Mouse (Mus musculus) frontal cortex, adult (tissue): Measurements from ENCODE around the gene Cpm.

Experiments used
- ATAC-seq: cut with Nextera tagmentation; 2 replicates; pipeline ENCODE4 v1.9.2; 2017; ENCODE audit warnings: mild to moderate bottlenecking, moderate library complexity, mixed read lengths; ENCODE audit not compliant: low TSS enrichment

The Cpm gene

DNA sequence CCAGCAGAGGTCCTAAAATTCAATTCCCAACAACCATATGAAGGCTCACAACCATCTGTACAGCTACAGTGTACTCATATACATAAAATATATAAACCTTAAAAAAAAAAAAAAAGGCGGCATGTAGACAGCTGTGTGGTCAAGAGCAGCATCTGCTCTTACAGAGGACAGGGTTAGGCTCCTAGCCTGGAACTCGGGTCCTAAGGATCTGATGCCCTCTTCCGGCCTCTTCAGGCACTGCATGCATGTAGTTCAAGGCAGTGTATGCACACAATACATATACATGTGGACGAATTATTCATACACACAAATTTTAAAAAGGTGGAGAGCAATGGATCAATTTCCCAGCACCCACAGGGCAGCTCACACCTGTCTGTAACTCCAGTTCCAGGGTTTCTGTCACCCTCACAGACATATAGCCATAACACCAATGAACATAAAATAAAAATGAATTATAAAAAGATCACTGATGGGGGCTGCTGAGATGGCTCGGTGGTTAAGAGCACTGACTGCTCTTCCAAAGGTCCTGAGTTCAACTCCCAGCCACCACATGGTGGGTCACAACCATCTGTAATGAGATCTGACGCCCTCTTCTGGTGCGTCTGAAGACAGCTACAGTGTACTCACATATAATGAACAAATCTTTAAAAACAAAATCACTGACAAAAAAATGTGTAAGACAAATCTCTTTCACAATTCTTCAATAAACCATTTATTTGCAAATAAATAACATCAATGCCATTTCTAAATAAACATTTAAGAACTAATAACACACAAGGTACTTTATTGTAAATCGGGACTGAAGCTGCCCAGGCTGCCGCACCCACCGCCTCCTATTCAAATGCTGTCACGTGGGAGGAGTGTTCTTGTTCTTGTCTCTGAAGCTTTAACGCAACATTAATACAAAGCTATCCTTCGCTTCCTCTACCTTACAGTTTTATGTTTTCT is 59.2 kb downstream of the Cpm start:
- ATAC-seq: no peak

DNA sequence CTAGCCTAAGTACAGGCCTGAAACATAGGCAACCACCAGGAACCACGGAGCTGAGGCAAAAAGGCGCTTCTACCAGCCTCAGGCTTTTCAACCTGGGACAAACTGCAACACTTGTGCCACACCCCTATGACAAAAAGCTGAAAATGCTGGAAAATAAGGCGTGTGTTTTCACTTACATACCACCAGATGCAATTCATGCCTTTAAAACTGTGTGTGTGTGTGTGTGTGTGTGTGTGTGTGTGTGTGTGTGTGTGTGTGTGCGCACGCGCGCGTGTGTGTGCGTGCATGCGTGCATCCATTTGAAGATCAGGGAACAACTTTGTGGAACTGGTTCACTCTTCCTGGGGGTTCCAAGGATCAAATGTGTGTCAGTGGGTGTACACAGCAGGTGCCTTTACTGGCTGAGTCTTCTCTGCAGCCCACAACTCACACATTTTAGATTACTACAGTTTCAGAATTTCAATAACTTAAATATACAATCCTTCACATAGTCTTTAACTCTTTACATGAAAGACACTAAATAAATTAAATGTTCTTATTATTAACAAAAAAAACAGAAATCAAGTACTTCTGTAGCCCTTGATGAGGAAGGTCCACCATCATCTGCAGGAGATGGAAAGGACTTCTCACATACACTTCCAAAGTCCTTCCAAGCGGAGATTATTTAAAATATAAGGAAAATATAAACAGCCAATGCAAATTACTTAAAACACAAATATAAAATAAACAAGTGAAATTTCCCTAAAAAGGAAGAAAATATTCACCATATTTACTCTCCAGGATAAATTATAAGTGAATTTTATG is 60.2 kb downstream of the Cpm start:
- ATAC-seq: no peak

DNA sequence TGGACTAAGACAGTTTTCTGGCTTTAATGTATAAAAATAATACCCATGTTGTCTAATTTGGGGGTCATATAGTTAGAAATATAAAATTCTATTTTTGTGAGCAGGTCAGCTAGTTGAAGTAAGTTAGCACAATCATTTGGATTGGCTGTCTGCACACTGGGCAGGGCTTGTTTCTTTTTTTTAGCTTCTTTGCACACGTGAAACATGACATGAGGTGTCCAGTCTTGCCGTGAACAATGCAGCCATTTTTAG is 60.7 kb downstream of the Cpm start:
- ATAC-seq: no peak

DNA sequence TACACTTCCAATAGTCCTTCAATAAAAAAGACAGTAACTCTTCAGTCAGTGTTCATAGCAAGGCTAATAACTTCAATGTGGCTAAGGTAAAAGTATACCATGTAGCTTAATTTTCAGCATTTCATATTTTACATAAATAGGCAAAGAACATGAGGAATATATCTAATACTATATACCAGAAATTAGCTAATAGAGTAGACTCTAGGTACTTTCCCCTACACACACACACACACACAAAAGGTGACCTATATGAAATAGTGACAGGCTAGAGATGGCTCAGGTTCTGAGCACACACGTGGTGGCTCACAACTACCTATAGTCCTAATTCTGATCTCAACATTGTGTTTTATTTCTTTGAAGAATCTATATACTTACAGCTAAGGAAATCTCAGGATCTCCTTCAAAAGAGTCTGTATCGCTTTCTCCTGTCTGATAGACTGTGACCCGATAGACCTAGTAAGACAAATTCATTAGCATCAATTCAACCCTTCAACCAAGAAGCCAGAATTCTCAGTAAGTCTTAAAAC is 61.5 kb downstream of the Cpm start:
- no peak for ATAC-seq

DNA sequence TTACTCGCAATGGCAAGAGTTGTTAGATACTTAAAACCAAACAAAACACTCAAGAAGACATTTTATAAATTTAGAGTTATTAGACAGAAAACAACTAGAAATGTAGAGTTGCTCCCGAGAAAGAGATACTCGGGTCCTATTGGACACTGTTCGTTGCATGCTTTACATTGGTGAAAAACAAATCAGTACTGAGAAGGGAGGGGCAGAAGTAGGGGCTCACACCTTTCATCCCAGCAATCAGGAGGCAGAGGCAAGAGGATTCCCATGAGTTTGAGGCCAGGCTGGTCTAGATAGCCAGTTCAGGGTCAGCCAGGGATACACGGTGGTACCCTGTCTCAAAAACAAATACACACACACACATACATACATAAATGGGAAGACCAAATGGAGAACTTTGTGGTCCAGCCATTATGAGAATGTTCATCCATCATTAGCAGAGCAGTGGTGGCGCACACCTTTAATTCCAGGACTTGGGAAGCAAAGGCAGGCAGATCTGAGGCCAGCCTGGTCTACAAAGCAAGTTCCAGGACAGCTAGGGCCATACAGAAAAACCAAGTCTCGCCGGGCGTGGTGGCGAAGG is 62.2 kb downstream of the Cpm start:
- no peak for ATAC-seq

DNA sequence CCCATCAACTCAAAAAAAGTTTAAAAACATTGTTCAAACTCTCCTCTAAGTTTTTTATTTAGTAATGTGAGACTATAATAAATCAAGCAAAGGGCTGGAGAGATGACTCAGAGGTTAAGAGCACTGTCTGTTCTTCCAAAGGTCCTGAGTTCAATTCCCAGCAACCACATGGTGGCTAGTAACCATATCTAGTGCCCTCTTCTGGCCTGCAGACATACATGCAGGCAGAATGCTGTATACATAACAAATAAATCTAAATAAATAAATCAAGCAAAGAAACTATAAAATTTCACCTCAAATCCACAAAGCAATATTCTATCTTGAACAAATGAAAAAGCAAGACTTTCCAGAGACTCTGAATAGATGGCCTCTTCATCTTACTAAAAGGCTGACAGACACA is 62.9 kb downstream of the Cpm start:
- ATAC-seq: no peak

DNA sequence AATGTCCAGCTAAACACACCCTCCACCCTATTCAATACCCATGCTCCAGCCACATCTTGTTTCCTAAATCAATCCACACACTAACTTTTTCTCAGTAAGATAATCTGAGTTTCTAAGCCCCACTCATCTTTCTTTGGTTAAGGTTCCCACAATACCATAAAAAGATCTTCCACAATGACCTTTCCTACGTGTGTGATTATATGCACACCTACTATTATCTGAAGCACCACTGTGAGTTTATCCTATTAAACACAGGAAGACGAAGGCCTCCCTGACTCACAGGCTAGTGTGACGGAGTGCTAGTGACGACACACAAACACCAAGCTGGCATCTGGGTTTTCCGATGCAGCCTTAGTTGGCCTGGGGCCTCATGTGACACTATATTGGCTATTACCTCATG is 63.7 kb downstream of the Cpm start:
- no peak for ATAC-seq

DNA sequence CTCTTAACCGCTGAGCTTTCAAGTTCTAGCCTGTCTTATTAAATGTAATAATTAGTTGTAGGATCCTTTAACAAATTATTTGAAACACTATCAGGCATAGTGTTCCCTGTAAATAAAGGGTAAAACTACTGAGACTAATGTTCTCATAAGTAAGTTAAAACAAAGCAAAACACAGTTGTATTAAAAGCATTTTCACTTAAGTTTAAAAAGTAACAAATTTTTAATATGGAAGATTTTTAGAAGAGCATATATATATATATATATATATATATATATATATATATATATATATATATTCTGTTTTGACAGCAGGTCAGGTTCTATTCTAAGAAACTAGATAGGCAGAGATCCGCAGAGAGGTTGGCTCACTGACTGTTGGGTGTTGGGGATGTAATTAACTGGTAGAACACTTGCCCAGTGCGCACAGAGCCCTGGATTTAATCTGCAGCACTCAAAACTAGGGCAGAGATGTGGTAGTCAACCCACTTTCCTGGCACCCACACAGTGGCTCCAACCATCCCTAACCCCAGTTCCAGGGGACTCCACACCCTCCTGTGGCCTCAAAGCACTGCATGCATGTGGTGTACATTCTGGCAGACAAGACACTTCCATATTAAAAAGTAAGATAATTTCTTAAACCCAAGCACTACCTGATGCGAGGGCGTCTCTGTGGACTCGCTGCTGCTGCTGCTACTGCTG is 65.1 kb downstream of the Cpm start:
- peak; percentile 73 for ATAC-seq

DNA sequence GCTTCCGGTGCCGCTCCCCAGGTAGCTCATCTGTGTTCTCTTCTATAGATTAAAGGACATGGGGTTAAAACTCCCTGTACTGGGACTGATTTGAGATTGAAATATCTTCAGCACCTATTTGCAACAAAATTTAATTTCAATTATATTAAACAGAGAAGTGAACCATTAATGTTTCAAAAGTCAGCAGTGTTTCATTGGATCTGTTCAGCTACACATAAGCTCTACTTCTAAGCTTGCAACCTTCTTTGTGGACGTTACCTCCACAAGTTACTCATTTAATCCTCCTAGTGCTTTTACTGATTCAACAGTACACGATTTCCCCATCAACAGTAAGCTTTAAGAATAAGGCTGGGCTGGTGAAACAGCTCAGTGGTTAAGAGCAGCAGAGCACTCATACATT is 65.7 kb downstream of the Cpm start:
- ATAC-seq: no peak

DNA sequence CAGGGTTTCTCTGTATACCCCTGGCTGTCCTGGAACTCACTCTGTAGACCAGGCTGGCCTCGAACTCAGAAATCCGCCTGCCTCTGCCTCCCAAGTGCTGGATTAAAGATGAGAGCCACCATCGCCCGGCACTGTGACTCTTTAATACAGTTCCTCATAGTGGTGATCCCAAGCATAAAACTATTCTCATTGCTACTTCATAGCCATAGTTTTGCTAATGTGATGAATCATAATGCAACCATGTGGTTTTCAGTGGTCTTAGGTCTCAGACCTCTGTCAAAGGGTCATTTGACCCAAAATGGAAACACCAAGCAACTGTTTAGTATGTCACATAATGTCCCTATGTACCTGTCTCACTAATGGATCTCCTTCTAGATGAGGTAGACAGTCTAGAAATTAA is 66.3 kb downstream of the Cpm start:
- ATAC-seq: no peak

DNA sequence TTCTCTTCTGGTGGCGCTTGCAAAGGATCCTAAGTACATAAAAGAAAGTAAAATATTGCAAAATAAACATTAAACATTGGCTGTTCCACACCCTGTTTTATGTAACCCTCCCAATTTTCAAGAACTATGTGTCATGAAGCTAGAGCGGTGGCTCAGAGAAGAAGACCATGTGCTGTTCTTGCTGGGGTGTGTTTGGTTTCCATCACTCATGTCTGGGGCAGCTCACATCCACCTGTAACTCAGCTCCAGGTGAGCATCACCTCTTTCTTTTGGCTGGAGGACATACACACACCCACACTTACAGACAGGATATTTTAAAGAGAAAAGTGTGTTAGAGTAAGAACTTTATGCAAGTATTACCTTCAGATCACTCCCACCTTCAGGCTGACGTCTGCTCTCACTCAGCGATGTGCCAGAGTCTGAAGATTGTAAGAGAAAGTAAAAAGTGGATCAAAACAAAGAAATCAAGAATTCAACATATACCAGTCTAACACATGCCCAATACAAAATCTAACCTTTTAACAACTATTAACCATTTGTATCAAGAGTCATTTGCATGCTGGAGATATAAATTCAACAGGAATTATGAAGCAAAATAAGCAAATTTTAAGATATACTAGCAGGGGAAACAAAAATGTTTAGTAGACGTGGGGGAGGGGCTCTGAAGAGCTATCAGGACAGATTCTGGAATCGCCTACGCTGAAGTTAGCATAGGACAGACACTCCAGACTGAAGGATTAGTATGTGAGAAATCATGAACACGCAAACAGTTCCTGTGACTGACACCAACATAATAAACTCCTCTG is 66.9 kb downstream of the Cpm start:
- ATAC-seq: no peak

DNA sequence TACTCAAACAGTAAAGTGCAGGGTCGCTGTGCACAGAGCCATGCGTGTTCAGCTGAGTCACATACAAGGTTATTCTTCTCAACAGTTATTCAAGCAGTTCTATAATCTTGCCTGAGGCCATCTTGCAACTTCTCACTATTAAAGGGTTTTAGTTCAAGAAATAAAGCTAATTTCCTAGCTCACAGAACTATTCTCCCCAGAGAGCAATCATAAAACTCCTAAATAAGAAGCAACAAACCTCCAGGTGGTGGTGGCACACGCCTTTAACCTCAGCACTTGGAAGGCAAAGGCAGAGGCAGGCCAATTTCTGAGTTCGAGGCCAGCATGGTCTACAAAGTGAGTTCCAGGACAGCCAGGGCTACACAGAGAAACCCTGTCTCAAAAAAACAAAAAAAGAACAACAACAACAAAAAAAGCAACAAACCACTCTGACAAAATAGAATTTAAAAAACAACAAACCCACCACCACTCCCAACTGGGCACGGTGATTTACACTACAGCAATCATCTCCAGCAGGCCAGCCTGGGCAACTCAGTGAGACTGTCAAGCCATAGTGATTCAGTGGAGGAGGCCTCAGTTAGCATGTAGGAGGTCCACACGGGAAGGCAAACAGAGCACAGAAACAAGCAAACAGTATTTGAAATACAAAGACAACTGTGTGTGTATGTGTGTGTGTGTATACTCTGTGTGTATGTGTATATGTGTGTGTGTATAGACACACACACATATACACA is 67.7 kb downstream of the Cpm start:
- no peak for ATAC-seq

DNA sequence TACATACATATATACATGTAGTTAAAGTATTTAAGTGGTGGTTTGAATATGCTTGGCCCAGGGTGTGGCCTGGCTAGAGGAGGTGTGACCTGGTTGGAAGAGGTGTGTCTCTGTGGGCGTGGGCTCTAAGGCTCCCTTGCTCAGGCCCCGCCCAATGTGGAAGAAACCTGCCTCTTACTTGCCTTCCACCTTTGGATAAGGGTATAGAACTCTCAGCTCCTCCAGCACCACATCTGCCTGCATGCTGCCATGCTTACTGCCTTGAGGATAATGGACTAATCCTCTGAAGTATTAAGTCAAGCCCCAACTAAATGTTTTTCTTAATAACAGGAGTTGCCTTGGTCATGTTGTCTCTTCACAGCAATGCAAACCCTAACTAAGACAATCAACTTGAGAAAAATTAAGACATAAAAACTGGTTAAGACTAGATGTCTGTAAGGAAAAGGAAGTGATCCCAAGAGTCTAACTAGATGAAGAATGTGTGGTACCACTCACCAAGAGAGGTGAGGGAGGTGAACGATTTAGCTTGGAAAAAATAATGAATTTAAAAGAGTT is 68.3 kb downstream of the Cpm start:
- no peak for ATAC-seq

DNA sequence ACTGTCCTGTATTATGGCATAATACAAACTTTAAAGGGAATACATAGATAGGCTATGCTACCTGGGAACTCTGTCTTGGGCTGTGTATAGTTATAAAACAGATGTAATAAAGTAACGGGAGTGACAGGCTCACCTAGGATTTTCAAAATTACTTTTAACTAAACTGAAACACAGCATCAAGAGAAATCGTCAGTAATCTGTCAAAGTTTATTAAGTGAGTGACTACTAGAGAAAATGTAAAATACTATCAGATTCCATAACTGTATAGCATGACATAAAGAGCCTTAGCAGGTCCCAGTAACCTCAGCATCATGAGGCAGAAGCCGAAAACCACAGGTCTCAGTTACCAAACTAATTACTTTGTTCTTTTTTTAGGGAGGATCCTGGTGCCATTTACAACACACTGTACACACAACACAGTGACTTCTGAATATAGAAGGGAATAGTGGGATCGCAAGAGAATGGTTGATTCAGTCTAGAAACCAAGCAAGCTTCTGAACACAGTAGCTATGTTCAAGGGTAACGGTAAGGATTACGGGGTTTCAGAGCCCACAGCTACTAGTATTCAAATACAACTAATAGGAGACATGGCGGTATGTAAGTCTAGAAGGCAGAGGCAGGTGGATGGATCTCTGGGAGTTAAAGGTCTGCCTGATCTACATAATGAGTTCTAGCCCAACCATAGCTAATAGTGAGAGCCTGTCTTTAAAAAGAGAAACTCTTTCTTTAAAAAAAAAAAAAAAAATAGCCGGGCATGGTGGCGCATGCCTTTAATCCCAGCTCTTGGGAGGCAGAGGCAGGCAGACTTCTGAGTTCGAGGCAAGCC is 69.2 kb downstream of the Cpm start:
- ATAC-seq: no peak

DNA sequence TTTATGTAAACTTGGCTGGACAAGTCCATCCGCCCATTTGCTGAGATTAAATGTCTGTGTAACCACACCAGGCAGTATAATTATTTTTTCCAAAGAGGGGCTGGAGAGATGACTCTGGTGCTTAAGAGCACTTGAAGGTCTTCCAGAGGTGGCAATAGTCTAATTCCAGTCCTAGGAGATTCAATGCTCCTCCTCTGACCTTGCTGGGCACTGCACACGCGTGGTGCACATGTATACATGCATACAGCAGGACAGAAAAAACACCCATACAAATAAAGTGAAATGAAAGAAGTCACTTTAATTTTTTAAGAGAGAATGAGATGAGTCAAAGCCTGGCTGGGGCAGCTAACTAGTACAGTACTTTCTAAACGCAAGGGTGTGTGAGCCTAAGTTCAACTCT is 70.6 kb downstream of the Cpm start:
- no peak for ATAC-seq

DNA sequence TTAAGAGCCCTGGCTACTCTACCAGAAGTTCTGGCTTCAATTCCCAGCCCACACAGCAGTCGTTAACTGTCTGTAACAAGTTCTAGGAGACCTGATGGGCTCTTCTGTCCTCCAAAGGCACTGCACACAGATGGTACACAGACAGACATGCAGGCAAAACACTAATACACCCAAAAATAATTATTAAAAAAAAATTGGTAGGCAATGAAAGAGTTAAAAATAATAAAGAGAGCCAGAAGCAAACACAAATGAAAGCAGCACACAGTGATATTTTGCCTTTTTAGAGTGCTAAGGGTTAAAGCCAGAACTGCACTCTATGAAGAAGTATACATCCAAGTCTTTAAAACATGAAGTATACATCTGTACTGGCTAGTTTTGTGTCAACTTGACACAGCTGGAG is 71.2 kb downstream of the Cpm start:
- no peak for ATAC-seq

DNA sequence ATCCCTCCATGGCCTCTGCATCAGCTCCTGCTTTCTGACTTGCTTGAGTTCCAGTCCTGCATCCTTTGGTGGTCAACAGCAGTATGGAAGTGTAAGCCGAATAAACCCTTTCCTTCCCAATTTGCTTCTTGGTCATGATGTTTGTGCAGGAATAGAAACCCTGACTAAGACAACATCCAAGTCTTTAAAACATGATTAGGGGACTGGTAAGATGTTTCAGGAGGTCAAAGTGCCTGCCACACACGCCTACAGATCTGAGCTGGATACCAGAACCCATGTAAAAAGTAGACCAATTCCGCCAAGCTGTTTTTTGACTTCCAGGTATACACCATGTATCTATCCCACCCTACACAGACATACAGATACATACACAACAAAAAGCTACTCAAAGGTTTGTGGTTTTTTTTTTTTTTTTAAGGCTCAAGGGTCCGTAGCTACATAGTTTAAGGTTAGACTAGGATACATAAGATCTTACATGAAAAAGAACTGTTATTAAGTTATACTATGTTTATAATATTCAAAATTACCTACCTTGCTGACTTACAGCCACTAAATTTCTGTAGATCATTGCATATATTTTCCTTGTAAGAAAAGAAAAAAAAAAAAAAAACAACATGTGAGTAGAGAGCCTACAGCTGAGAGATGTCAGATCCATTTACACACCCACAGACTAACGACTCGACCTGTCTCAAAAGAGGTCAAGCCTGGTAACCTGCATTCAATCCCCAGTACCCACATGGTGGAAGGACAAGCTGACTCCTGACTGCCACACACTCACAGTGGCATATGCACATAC is 71.9 kb downstream of the Cpm start:
- no peak for ATAC-seq

DNA sequence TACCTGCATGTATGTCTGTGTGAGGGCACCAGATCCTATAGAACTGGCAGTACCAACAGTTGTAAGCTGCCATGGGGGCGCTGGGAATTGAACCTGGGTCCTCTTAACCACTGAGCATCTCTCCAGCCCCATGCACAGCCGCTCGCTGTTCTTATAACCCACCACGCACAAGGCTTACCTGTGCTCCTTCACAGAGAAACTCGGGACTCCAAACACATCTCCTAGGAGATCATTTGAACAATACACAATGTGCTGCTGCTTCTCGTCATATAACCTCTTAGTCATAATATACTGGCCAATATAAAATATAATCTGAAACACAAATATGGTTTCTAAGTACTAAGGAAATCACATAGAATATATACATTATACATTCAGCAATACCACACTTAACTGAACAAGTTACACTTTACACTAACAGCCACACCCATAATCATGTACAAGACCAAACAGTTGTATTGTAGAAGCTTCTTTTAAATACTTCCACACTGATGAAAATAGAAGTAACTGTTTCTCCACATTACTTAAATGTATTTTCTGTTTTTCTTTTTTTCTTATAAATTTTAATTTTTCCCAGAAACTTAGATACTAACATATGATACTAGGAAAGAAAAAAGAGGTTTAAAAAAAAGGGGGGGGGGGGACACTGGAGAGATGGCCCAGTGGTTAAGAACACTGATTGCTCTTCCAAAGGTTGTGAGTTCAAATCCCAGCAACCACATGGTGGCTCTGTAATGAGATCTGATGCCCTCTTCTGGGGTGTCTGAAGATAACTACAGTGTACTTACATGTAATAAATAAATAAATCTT is 72.9 kb downstream of the Cpm start:
- no peak for ATAC-seq
